ENCODE assay signal across 9 mouse cellular contexts in the genomic region with DNA sequence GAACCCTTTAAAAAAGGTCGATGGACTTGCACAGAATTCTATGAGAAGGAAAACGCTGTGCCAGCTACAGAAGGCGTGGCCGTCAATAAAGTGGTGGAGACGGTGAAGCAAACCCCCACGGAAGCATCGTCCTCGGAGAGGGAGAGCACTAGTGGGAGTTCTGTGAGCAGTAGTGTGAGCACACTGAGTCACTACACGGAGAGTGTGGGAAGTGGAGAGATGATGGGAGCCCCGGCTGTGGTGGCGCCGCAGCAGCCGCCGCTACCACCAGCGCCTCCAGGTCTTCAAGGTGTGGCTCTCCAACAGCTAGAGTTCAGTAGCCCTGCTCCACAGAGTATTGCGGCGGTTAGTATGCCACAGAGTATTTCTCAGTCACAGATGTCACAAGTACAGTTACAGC. TPM values are rescaled to one million over a fixed set of nuclear protein-coding genes. Genes with fewer than 3 reads are reported as not detected.
A peak's percentile ranks its signal among the peaks of the same experiment; 100 is the strongest.
DNase-seq lines count a peak whose midpoint lies in the region.
"Had no signal": no experiment of that assay in that cellular context is flagged by ENCODE, and none has a peak within 500 bp of the region (broad histone marks: within the 10 kb centered on the region; RNA-seq: fewer than 3 reads in every experiment).

No protein-coding gene starts in this region.

- peak; percentile 36 for DNase-seq in cerebellum, adult 11-12 months
- no peak for DNase-seq in cerebellum, postnatal 4 days (ENCODE audit: low spot score in 2 of 2)
- DNase-seq in right cerebral cortex, adult 18-20 months, result peak; percentile 62
- DNase-seq in right cerebral cortex, postnatal 4 days, result no peak
- no peak for DNase-seq in midbrain, embryonic 10.5 days (ENCODE audit: low spot score)
- peak; percentile 35 for DNase-seq in telencephalon, adult 2 months (ENCODE audit: low read depth, low spot score)
- DNase-seq in cerebellum, adult 8-10 months, result no peak
- DNase-seq in embryo, embryonic 10.5 days (ENCODE audit: low spot score), result no peak

- peaks cover 59% of the 10 kb centered on the region for H3K36me3 ChIP-seq in midbrain, embryonic 10.5 days

- H3K4me1 ChIP-seq in midbrain, embryonic 10.5 days, result peaks cover 75% of the 10 kb centered on the region

- no peaks in the 10 kb centered on the region for H3K27me3 ChIP-seq in midbrain, embryonic 10.5 days (ENCODE audit: low read depth, poor library complexity, severe bottlenecking)
- H3K27me3 ChIP-seq: heart, embryonic 15.5 days had no signal

- WGBS in midbrain, embryonic 10.5 days, result 94% methylated on average over 17 of the region's 17 CpGs

- peak overlapping the region; percentile 95 for H3K4me3 ChIP-seq in midbrain, embryonic 10.5 days

- no peaks in the 10 kb centered on the region for H3K9me3 ChIP-seq in midbrain, embryonic 10.5 days (replicated peaks)
- H3K9me3 ChIP-seq: heart, embryonic 15.5 days had no signal

- H3K27ac ChIP-seq in midbrain, embryonic 10.5 days (replicated peaks), result no peak overlapping the region; the same call in 1 of the 2 replicates
- H3K27ac ChIP-seq: heart, embryonic 15.5 days had no signal

RNA-seq across cellular contexts. Expression of gene Tsc22d1, which starts 2.6 kb away (rescaled TPM):
- polyA plus RNA-seq in midbrain, embryonic 10.5 days (2016; fragmentation: Nextera tagmentation; extraction: Ambion mirVana), result 313 and 341 TPM in 2 replicates

Comparison
In these comparisons a context has a peak if more than half of its experiments do, and no peak if none do; other contexts are left out.
1. DNase-seq: peak in cerebellum, adult 11-12 months (single experiment), right cerebral cortex, adult 18-20 months (single experiment) and telencephalon, adult 2 months (single experiment); none in cerebellum, postnatal 4 days (0 of 2), right cerebral cortex, postnatal 4 days (single experiment), midbrain, embryonic 10.5 days (single experiment), cerebellum, adult 8-10 months (single experiment) and embryo, embryonic 10.5 days (single experiment).